Mouse (Mus musculus) MEL (cell line): Measurements from ENCODE around the gene Ckap2l. TPM values are rescaled to one million over a fixed set of nuclear protein-coding genes. Genes with fewer than 3 reads are reported as not detected.

ENCODE experiments used
- DNase-seq: peaks from one replicate; pipeline ENCODE4 v3.0.0; 2011; ENCODE audit warnings: low read depth, low spot score
- H3K27ac ChIP-seq: 2 replicates; pipeline ENCODE4 v1.5.1; 2012; ENCODE audit warnings: low read depth, mild to moderate bottlenecking, control low read depth, low read length, moderate library complexity; ENCODE audit not compliant: control insufficient read depth
- H3K27me3 ChIP-seq, 2 experiments: fragments of 150-350 bp in 1 of 2; sonication (generic) in 1 of 2; 2 replicates each; pipeline ENCODE4 v1.6.1; 2012; ENCODE audit warnings: low read length in 2 of 2, mild to moderate bottlenecking in 2 of 2, improper control_type of control experiment in 1 of 2, moderate library complexity in 1 of 2; ENCODE audit not compliant: insufficient read depth in 2 of 2, control insufficient read depth in 1 of 2
- H3K36me3 ChIP-seq, 2 experiments: 2 replicates each; pipeline ENCODE4 v1.6.1; 2012 to 2014; ENCODE audit warnings: low read length in 2 of 2, improper control_type of control experiment in 1 of 2, inconsistent platforms in 1 of 2, mild to moderate bottlenecking in 1 of 2; ENCODE audit not compliant: insufficient read depth in 2 of 2, control insufficient read depth in 1 of 2
- H3K4me1 ChIP-seq, 2 experiments: fragments of 150-350 bp in 1 of 2; sonication (generic) in 1 of 2; 2 replicates each; pipeline ENCODE4 v1.6.1; 2012; ENCODE audit warnings: low read length in 2 of 2, improper control_type of control experiment in 1 of 2, mild to moderate bottlenecking in 1 of 2; ENCODE audit not compliant: insufficient read depth in 2 of 2, control insufficient read depth in 1 of 2
- H3K4me3 ChIP-seq, 2 experiments: fragments of 150-350 bp in 1 of 2; sonication (generic) in 1 of 2; 2 replicates each; pipeline ENCODE4 v1.5.1; 2012; ENCODE audit warnings: low read depth in 2 of 2, low read length in 2 of 2, mild to moderate bottlenecking in 2 of 2, moderate library complexity in 2 of 2, control low read depth in 1 of 2, improper control_type of control experiment in 1 of 2; ENCODE audit not compliant: control insufficient read depth in 1 of 2, insufficient read depth in 1 of 2
- H3K79me2 ChIP-seq: 2 replicates; pipeline ENCODE4 v1.6.1; 2012; ENCODE audit warnings: mild to moderate bottlenecking, low read length, moderate library complexity; ENCODE audit not compliant: control insufficient read depth, poor library complexity, insufficient read depth
- H3K9ac ChIP-seq: 2 replicates; pipeline ENCODE4 v1.6.1; 2012; ENCODE audit warnings: low read depth, mild to moderate bottlenecking, control low read depth, low read length, moderate library complexity; ENCODE audit not compliant: control insufficient read depth, poor library complexity, severe bottlenecking
- H3K9me3 ChIP-seq: fragments of 150-350 bp; sonication (generic); replicated peaks from 2 replicates; pipeline ENCODE4 v1.6.1; 2012; ENCODE audit warnings: mild to moderate bottlenecking, low read length, improper control_type of control experiment, moderate library complexity; ENCODE audit not compliant: insufficient read depth
- BHLHE40 ChIP-seq: IDR thresholded peaks from 2 replicates; pipeline ENCODE4 v1.6.1; 2012; ENCODE audit warnings: low read depth, mild to moderate bottlenecking, inconsistent platforms, low read length, improper control_type of control experiment, borderline replicate concordance
- CHD1 ChIP-seq: IDR thresholded peaks from 2 replicates; pipeline ENCODE4 v1.6.1; 2012; ENCODE audit warnings: low read depth, mild to moderate bottlenecking, inconsistent platforms, low read length, improper control_type of control experiment
- CHD2 ChIP-seq: IDR thresholded peaks from 2 replicates; pipeline ENCODE4 v1.6.1; 2011; ENCODE audit warnings: low read length, improper control_type of control experiment
- E2F4 ChIP-seq: IDR thresholded peaks from 2 replicates; pipeline ENCODE4 v1.6.1; 2011; ENCODE audit warnings: low read depth, low read length, improper control_type of control experiment, borderline replicate concordance
- ELF1 ChIP-seq: IDR thresholded peaks from 2 replicates; pipeline ENCODE4 v1.6.1; 2014; ENCODE audit warnings: low read depth, mild to moderate bottlenecking, inconsistent platforms, low read length, improper control_type of control experiment, moderate library complexity
- EP300 ChIP-seq, 2 experiments: IDR thresholded peaks; 2 replicates each; pipeline ENCODE4 v1.6.1; 2011; ENCODE audit warnings: improper control_type of control experiment in 2 of 2, low read length in 2 of 2, low read depth in 1 of 2, mild to moderate bottlenecking in 1 of 2
- GABPA ChIP-seq: IDR thresholded peaks from 2 replicates; pipeline ENCODE4 v1.6.1; 2012; ENCODE audit warnings: low read depth, mild to moderate bottlenecking, inconsistent platforms, low read length, improper control_type of control experiment, moderate library complexity
- JUND ChIP-seq: IDR thresholded peaks from 2 replicates; pipeline ENCODE4 v1.6.1; 2011; ENCODE audit warnings: low read depth, mild to moderate bottlenecking, improper control_type of control experiment, low read length
- KAT2A ChIP-seq: conservative IDR thresholded peaks from 2 replicates; pipeline ENCODE4 v1.6.1; 2012; ENCODE audit warnings: low read depth, low read length, improper control_type of control experiment, inconsistent platforms
- MAFK ChIP-seq: IDR thresholded peaks from 2 replicates; pipeline ENCODE4 v1.6.1; 2011; ENCODE audit warnings: low read depth, mild to moderate bottlenecking, low read length, improper control_type of control experiment, borderline replicate concordance
- MAX ChIP-seq: IDR thresholded peaks from 2 replicates; pipeline ENCODE4 v1.6.1; 2011; ENCODE audit warnings: low read length, improper control_type of control experiment
- MYB ChIP-seq: IDR thresholded peaks from 2 replicates; pipeline ENCODE4 v1.6.1; 2011; ENCODE audit warnings: mild to moderate bottlenecking, low read depth, low read length, improper control_type of control experiment
- NELFE ChIP-seq: IDR thresholded peaks from 2 replicates; pipeline ENCODE4 v1.6.1; 2011; ENCODE audit warnings: low read depth, low read length, improper control_type of control experiment
- POLR2AphosphoS5 ChIP-seq: IDR thresholded peaks from 2 replicates; pipeline ENCODE4 v1.6.1; 2012; ENCODE audit warnings: low read depth, borderline replicate concordance, mild to moderate bottlenecking, inconsistent platforms, low read length, moderate library complexity, mixed read lengths
- RAD21 ChIP-seq: IDR thresholded peaks from 2 replicates; pipeline ENCODE4 v1.6.1; 2011; ENCODE audit warnings: mild to moderate bottlenecking, low read depth, low read length, improper control_type of control experiment
- SIN3A ChIP-seq: IDR thresholded peaks from 2 replicates; pipeline ENCODE4 v1.6.1; 2012; ENCODE audit warnings: low read length, improper control_type of control experiment, inconsistent platforms
- SMC3 ChIP-seq: IDR thresholded peaks from 2 replicates; pipeline ENCODE4 v1.6.1; 2011; ENCODE audit warnings: low read depth, low read length, improper control_type of control experiment
- TBP ChIP-seq: IDR thresholded peaks from 2 replicates; pipeline ENCODE4 v1.8.0; 2011; ENCODE audit warnings: low read depth, low read length, improper control_type of control experiment
- TCF12 ChIP-seq: IDR thresholded peaks from 2 replicates; pipeline ENCODE4 v1.6.1; 2014; ENCODE audit warnings: low read depth, mild to moderate bottlenecking, inconsistent platforms, low read length, improper control_type of control experiment, moderate library complexity
- UBTF ChIP-seq: IDR thresholded peaks from 2 replicates; pipeline ENCODE4 v1.6.1; 2012; ENCODE audit warnings: low read depth, mild to moderate bottlenecking, inconsistent platforms, low read length, improper control_type of control experiment, moderate library complexity, borderline replicate concordance; ENCODE audit not compliant: insufficient read depth
- USF1 ChIP-seq: IDR thresholded peaks from 2 replicates; pipeline ENCODE4 v1.6.1; 2014; ENCODE audit warnings: low read depth, mild to moderate bottlenecking, inconsistent platforms, low read length, improper control_type of control experiment, moderate library complexity
- ZC3H11A ChIP-seq: IDR thresholded peaks from 2 replicates; pipeline ENCODE4 v1.6.1; 2012; ENCODE audit warnings: low read depth, mild to moderate bottlenecking, inconsistent platforms, low read length, improper control_type of control experiment
- ZMIZ1 ChIP-seq: IDR thresholded peaks from 2 replicates; pipeline ENCODE4 v1.6.1; 2012; ENCODE audit warnings: low read depth, mild to moderate bottlenecking, inconsistent platforms, low read length, improper control_type of control experiment, moderate library complexity
- polyA plus RNA-seq, 2 experiments: library from polyadenylated mRNA; stranded (reverse) in 1 of 2; unstranded in 1 of 2; fragments of >175 nt in 1 of 2; fragments of >200 nt in 1 of 2; gene quantifications; 2 replicates each; pipeline versions ENCODE4 v1.2.1 to v1.2.4; 2012; ENCODE audit warnings: low replicate concordance in 2 of 2, low read depth in 1 of 2; ENCODE audit not compliant: insufficient read length in 2 of 2, insufficient read depth in 1 of 2, missing spikeins in 1 of 2
- total RNA-seq: library from RNA; depleted of rRNA; stranded (reverse); fragments of 300-350 nt; gene quantifications from 2 replicates; pipeline ENCODE4 v1.2.3, GENCODE M21; 2012

Gene Ckap2l
- total and polyA plus RNA-seq, 3 experiments = 10.6 to 25.7 TPM; not detected in 1

- Histone ChIP-seq H3K36me3 (no peaks in the 10 kb centered on the region), H3K27ac (no peak overlapping the region), H3K9ac (no peak overlapping the region), H3K27me3 (no peaks in the 10 kb centered on the region), H3K4me3 (no peak overlapping the region), H3K9me3 (no peaks in the 10 kb centered on the region), H3K4me1 (no peaks in the 10 kb centered on the region), H3K79me2 (no peaks in the 10 kb centered on the region)
- no peak for DNase-seq
- no peak for TF ChIP-seq GABPA
- no peak for TF ChIP-seq CHD1
- no peak for TF ChIP-seq BHLHE40
- TF ChIP-seq EP300 (IDR thresholded peaks at IDR 0.05; ENCODE audit: low read depth in 1 of 2, low read length in 2 of 2) = no peak
- TF ChIP-seq POLR2AphosphoS5 = no peak
- TF ChIP-seq ZC3H11A = no peak
- TF ChIP-seq KAT2A = no peak
- TF ChIP-seq USF1 = no peak
- TF ChIP-seq RAD21 = no peak
- TF ChIP-seq SIN3A = no peak
- TF ChIP-seq MAX = no peak
- no peak for TF ChIP-seq NELFE
- no peak for TF ChIP-seq UBTF
- no peak for TF ChIP-seq MAFK
Observed at GRCm38 (mm10) chr2:129243005-129243404, 54.0 kb downstream of the Ckap2l start.

GRCm38 (mm10) chr2:129241845-129242833 is 54.9 kb downstream of the Ckap2l start:
- Histone ChIP-seq H3K36me3 (no peaks in the 10 kb centered on the region), H3K4me1 (no peaks in the 10 kb centered on the region), H3K79me2 (no peaks in the 10 kb centered on the region), H3K4me3 (no peak overlapping the region), H3K27me3 (no peaks in the 10 kb centered on the region), H3K9ac (no peak overlapping the region), H3K9me3 (no peaks in the 10 kb centered on the region), H3K27ac (no peak overlapping the region)
- DNase-seq = no peak
- TF ChIP-seq CHD2 = no peak
- TF ChIP-seq ELF1 = no peak
- no peak for TF ChIP-seq E2F4
- TF ChIP-seq SMC3 = no peak
- no peak for TF ChIP-seq TBP
- TF ChIP-seq MYB = no peak
- no peak for TF ChIP-seq POLR2AphosphoS5
- TF ChIP-seq ZMIZ1 = no peak
- TF ChIP-seq JUND = no peak
- TF ChIP-seq CHD1 = no peak
- no peak for TF ChIP-seq BHLHE40
- TF ChIP-seq TCF12 = no peak
- TF ChIP-seq USF1 = no peak
